Mouse (Mus musculus): ENCODE data around the gene Stk26. TPM values are rescaled to one million over a fixed set of nuclear protein-coding genes. Genes with fewer than 3 reads are reported as not detected.

Stk26 gene
- total RNA-seq (2015; ENCODE audit: low replicate concordance) = 34.5 and 49.6 TPM in 2 replicates
- total RNA-seq (2017; ENCODE audit: low replicate concordance) = 20.4 and 30.2 TPM in 2 replicates

DNA sequence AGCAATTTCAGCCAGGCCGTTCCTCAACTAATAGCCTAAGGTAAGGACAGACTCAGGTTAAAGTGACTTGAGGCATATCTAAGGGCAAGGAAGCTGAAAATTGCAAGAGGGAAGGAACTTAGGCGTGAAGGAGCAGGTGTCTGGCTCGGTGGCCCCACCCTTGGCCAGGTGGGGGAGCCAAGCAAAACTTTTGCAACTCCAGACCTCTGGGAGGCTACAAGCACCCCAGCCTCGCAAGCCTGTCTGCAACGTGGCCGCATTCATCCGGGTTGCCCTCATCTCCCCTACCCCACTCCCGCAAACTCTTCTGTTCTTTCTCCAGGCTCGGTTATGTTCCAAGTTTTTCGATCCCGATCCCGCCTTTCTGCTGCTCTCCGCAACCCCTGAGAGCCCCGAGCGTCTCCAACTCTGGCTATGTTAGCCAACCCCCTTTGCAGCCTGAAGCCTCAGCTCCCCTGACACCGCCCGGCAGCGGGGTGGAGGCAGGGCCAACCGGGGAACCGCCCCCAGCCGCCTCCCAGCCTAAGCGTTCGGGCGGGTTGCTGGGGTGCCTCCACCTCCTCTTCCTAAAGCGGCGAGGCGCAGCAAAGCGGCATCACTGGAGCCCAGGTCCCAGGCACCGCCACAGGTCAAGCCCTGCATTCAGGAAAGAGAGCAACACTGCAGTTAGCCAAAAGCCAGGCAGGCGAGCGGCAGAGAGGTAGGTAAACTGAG, at the start of gene Stk26:
TSS of gene Stk26 (plus strand) at position 201 of the 714 bp plus-strand sequence.
- peak; percentile 97 for ATAC-seq (replicated peaks; ENCODE audit: low FRiP score, poor library complexity, severe bottlenecking)

- ATAC-seq (replicated peaks; ENCODE audit: low FRiP score, poor library complexity, severe bottlenecking) = no peak
Observed at GRCm38 (mm10) chrX:50793005-50793680, 47.7 kb upstream of the Stk26 start.

DNA sequence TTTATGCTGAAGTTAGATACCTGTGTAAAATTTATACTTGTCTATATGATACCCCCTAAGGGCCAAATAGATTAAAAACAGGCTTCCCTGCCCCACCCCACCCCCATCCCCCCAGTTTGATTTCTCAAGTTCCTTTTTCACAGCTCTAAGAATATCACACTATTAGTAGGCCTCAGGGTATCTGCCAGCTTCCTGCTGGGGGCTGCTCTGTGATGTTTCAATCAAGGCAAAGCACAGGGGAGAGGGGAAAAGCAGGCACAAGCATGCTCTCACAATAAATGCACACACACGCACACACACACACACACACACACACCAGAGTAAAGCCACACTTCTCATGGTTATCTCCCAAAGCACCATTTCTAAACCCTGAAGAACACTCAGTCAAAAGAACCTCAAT, 43.0 kb upstream of the Stk26 start:
- ATAC-seq (replicated peaks; ENCODE audit: low FRiP score, poor library complexity, severe bottlenecking) = no peak

GRCm38 (mm10) chrX:50798571-50798970, 42.3 kb upstream of the Stk26 start:
- no peak for ATAC-seq (replicated peaks; ENCODE audit: low FRiP score, poor library complexity, severe bottlenecking)

DNA sequence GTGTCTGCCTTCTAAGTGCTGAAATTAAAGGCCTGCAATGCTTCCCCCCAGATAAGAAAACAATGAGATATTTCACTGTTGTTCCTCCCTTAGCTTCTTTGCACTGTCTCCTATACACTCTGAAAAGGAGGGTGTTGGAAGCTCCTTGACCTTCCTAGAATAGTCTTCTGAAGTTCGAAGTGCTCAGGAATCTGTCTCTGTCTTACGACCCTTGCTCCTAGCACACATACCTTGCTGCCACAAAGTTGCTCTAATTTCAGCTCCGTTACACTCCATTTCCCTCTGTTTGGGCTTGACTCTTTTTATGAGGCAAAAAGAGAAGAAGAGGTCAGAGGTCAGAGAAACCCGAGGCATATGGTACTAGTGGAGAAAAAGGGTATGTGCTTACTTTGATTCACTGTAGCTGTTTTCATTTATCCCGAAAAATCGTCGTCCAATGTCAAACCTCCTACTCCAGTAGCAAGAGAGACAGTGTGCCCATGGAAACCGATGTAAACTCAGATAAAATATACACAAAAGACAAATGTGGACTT, 41.1 kb upstream of the Stk26 start:
- no peak for ATAC-seq (replicated peaks; ENCODE audit: low FRiP score, poor library complexity, severe bottlenecking)

DNA sequence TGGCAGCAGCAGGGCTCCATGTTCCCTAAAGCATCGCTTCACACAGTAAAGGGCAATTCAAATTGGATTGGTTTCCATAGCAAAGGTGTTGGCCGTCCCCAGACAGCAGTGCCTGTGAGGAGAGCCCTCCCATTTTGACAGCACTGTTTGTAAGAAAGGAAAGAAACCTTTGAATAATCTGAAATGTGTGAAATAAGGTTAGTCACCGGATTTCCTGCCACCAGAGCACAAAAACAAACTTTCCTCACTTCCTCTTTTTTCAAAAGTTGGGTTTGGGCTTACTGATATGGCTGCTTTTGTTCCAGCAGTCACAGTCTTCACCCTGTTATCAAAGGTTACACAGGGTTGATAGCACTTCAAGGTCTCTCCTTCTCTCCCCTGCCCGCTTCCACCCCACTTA, 35.2 kb upstream of the Stk26 start:
- ATAC-seq (replicated peaks; ENCODE audit: low FRiP score, poor library complexity, severe bottlenecking) = no peak

GRCm38 (mm10) chrX:50823856-50824255, 17.0 kb upstream of the Stk26 start:
- ATAC-seq (replicated peaks; ENCODE audit: low FRiP score, poor library complexity, severe bottlenecking) = no peak

DNA sequence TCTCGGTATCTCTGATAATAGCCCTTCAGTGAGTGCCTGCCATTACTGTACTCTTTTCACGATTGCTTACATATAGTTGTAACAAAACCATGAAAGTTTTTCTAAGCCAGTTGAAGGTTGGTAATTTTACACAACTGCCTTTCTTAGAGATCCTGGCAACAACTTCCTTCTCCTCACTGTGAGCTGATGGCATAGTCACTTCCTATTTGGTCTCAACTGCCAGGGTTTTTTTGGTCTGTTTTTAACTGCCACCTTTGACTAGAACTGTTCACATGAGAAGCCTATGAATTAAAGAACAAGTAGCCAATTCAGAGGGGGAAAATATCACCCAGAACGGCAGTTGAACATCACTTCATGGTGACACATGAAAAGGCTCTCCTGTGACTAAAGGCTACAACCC, 5.3 kb upstream of the Stk26 start:
- no peak for ATAC-seq (replicated peaks; ENCODE audit: low FRiP score, poor library complexity, severe bottlenecking)

GRCm38 (mm10) chrX:50836029-50836691, 4.7 kb upstream of the Stk26 start:
- ATAC-seq (replicated peaks; ENCODE audit: low FRiP score, poor library complexity, severe bottlenecking) = no peak

DNA sequence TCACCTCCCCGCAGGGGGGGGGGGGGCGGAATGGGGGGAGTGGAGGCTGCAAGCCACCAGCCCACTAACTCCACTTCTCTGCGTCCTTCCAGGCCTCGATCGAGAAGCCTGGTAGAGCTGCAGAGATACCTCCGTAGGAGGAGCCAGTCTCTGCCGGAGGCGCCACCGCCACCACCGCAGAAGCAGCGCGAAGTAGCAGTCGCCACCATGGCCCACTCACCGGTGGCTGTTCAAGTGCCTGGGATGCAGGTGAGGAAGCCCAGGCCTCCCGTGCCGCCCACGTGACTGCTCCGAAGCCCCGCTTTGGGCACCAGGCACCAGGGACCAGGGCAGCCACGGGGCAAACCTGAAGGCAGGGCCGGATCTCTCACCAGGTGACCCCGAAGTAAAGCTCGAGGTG, 740 bp downstream of the Stk26 start:
- peak; percentile 64; the same call in 1 of the 2 replicates for ATAC-seq (replicated peaks; ENCODE audit: low FRiP score, poor library complexity, severe bottlenecking)

GRCm38 (mm10) chrX:50842046-50842445, 1.2 kb downstream of the Stk26 start:
- no peak; the same call in 1 of the 2 replicates for ATAC-seq (replicated peaks; ENCODE audit: low FRiP score, poor library complexity, severe bottlenecking)

DNA sequence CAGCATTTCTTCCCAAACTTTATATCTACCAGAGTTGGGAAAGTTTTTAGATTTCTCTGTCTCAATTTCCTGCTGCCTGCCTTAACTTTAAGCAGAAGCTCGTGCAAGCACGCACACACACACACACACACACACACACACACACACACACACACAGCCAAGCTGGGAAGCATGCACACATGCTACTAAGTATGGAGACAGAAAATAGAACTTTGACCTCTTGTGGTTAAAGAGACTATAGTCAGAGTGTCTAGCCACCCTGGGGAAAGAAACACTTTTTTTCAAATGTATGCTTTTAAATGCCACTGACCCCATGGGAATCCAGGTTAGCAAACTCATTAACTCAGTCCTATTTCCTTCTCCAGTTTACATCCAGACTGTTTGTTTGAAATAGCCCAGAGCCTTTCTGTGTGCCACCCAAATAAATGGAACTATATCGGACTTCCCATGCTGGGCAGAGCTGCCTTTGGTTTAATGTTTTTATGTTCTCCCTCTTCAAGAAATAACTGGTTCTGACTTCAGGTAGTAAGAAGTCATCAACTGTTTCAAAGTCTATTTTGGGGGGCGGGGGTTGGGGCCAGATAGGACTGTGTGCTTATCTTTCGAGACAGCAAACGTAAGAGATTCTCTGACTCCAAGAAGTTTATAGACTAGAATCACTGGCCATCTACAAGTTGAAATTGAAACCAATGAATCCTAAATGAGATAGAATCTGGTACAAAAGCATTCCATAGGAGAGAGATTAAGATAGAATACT, 9.8 kb downstream of the Stk26 start:
- no peak for ATAC-seq (replicated peaks; ENCODE audit: low FRiP score, poor library complexity, severe bottlenecking)

- no peak for ATAC-seq (replicated peaks; ENCODE audit: low FRiP score, poor library complexity, severe bottlenecking)
Observed at GRCm38 (mm10) chrX:50863771-50864170, 22.9 kb downstream of the Stk26 start.

GRCm38 (mm10) chrX:50864734-50865133, 23.9 kb downstream of the Stk26 start:
- ATAC-seq (replicated peaks; ENCODE audit: low FRiP score, poor library complexity, severe bottlenecking) = no peak

- no peak for ATAC-seq (replicated peaks; ENCODE audit: low FRiP score, poor library complexity, severe bottlenecking)
Observed at GRCm38 (mm10) chrX:50874246-50875002, 33.6 kb downstream of the Stk26 start.

- ATAC-seq (replicated peaks; ENCODE audit: low FRiP score, poor library complexity, severe bottlenecking) = no peak
Observed at GRCm38 (mm10) chrX:50887999-50888398, 47.2 kb downstream of the Stk26 start.

GRCm38 (mm10) chrX:50903497-50903896, 62.6 kb downstream of the Stk26 start:
- ATAC-seq (replicated peaks; ENCODE audit: low FRiP score, poor library complexity, severe bottlenecking) = no peak

- ATAC-seq (replicated peaks; ENCODE audit: low FRiP score, poor library complexity, severe bottlenecking) = no peak
Observed at GRCm38 (mm10) chrX:50909915-50910314, 69.1 kb downstream of the Stk26 start.

- no peak for ATAC-seq (replicated peaks; ENCODE audit: low FRiP score, poor library complexity, severe bottlenecking)
Observed at GRCm38 (mm10) chrX:50917389-50917788, 76.5 kb downstream of the Stk26 start.
